17 mouse cellular contexts compared by ENCODE assay signal in the genomic region with DNA sequence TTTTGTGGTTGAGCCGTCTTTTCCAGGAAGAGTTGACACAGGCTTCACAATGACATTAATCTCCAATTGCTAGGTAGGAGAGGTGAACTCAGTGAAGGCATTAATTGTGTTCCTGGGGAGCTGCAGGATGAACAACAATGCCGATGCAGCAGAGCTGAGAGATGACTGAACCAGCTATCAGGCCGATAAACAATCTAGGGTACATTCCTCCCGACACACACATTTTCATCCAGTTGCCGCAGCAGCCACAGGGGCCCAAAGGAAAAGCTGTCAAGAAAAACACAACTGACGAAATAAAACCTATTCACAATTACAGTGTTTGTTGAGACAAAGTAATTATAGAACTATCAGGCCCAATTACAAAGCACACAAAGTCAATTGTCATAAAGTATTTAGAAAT.
DNase-seq lines count a peak whose midpoint lies in the region; ATAC-seq lines count a peak whose summit lies in the region.
"Had no signal": no experiment of that assay in that cellular context is flagged by ENCODE, and none has a peak within 500 bp of the region (broad histone marks: within the 10 kb centered on the region; RNA-seq: fewer than 3 reads in every experiment).

No protein-coding gene starts in this region.

- no peak overlapping the region for H3K4me3 ChIP-seq in intestine, embryonic 14.5 days (ENCODE audit: low read depth, low read length)
- H3K4me3 ChIP-seq in intestine, embryonic 15.5 days (replicated peaks) = no peak overlapping the region
- no peak overlapping the region for H3K4me3 ChIP-seq in hindbrain, embryonic 16.5 days (ENCODE audit: low read length)
- no peak overlapping the region for H3K4me3 ChIP-seq in midbrain, embryonic 15.5 days
- no peak overlapping the region for H3K4me3 ChIP-seq in forebrain, embryonic 12.5 days (replicated peaks)
- H3K4me3 ChIP-seq: heart, adult 2 months; heart, embryonic 15.5 days had no signal

- DNase-seq in intestine, embryonic 14.5 days (ENCODE audit: low spot score) = peak; percentile 48
- DNase-seq in liver = no peak
- DNase-seq in left cerebral cortex, postnatal 10 days (ENCODE audit: extremely low spot score in 1 of 2, low spot score in 2 of 2) = no peak
- DNase-seq: adrenal gland, postnatal 25 days; cerebellum, adult 9-10 months; gastrocnemius, postnatal 10 days; heart, adult 2 months; kidney, adult 9 months; kidney, postnatal 4 days; right cerebral cortex, adult 18-20 months had no signal

- WGBS in intestine, embryonic 14.5 days = 18% methylated on average over 6 of the region's 6 CpGs
- WGBS in intestine, embryonic 15.5 days = 21% methylated on average over 6 of the region's 6 CpGs
- 9% methylated on average over 6 of the region's 6 CpGs for WGBS in hindbrain, embryonic 16.5 days
- WGBS in midbrain, embryonic 15.5 days = 4% methylated on average over 6 of the region's 6 CpGs
- WGBS in forebrain, embryonic 12.5 days = 7% methylated on average over 6 of the region's 6 CpGs

- no peaks in the 10 kb centered on the region for H3K27me3 ChIP-seq in intestine, embryonic 14.5 days (replicated peaks; ENCODE audit: control insufficient read depth, insufficient read depth, low read length)
- no peaks in the 10 kb centered on the region for H3K27me3 ChIP-seq in intestine, embryonic 15.5 days (replicated peaks)
- H3K27me3 ChIP-seq in hindbrain, embryonic 16.5 days (replicated peaks; ENCODE audit: control insufficient read depth, insufficient read depth, low read length) = no peaks in the 10 kb centered on the region
- no peaks in the 10 kb centered on the region for H3K27me3 ChIP-seq in midbrain, embryonic 15.5 days (replicated peaks)
- no peaks in the 10 kb centered on the region for H3K27me3 ChIP-seq in forebrain, embryonic 12.5 days
- H3K27me3 ChIP-seq: heart, embryonic 15.5 days had no signal

- H3K4me2 ChIP-seq in intestine, embryonic 14.5 days (ENCODE audit: low read length) = no peak overlapping the region
- H3K4me2 ChIP-seq in intestine, embryonic 15.5 days (replicated peaks) = no peak overlapping the region
- H3K4me2 ChIP-seq in hindbrain, embryonic 16.5 days (ENCODE audit: low read length) = 0 out of 2 replicates have a peak overlapping the region, but pooled peaks have one; percentile 1
- H3K4me2 ChIP-seq in midbrain, embryonic 15.5 days = peak overlapping the region; percentile 15
- H3K4me2 ChIP-seq in forebrain, embryonic 12.5 days = no peak overlapping the region
- H3K4me2 ChIP-seq: heart, embryonic 15.5 days had no signal

- H3K9me3 ChIP-seq in intestine, embryonic 14.5 days (ENCODE audit: control insufficient read depth, low read length) = no peaks in the 10 kb centered on the region
- no peaks in the 10 kb centered on the region for H3K9me3 ChIP-seq in intestine, embryonic 15.5 days
- H3K9me3 ChIP-seq in hindbrain, embryonic 16.5 days (ENCODE audit: control insufficient read depth, low read length) = no peaks in the 10 kb centered on the region
- H3K9me3 ChIP-seq in midbrain, embryonic 15.5 days = no peaks in the 10 kb centered on the region
- no peaks in the 10 kb centered on the region for H3K9me3 ChIP-seq in forebrain, embryonic 12.5 days
- H3K9me3 ChIP-seq: heart, embryonic 15.5 days had no signal

- intact Hi-C loops in left cerebral cortex, postnatal 10 days (cut with DNase I) = no loop called here

- no peaks in the 10 kb centered on the region for H3K36me3 ChIP-seq in intestine, embryonic 14.5 days (ENCODE audit: control insufficient read depth, insufficient read depth, low read length)
- H3K36me3 ChIP-seq in intestine, embryonic 15.5 days = no peaks in the 10 kb centered on the region
- H3K36me3 ChIP-seq in hindbrain, embryonic 16.5 days (ENCODE audit: control insufficient read depth, insufficient read depth, low read length) = no peaks in the 10 kb centered on the region
- no peaks in the 10 kb centered on the region for H3K36me3 ChIP-seq in midbrain, embryonic 15.5 days (replicated peaks)
- no peaks in the 10 kb centered on the region for H3K36me3 ChIP-seq in forebrain, embryonic 12.5 days (replicated peaks)
- H3K36me3 ChIP-seq: heart, embryonic 15.5 days had no signal

- H3K27ac ChIP-seq in intestine, embryonic 14.5 days (ENCODE audit: low read depth) = no peak overlapping the region
- H3K27ac ChIP-seq in intestine, embryonic 15.5 days = no peak overlapping the region
- no peak overlapping the region for H3K27ac ChIP-seq in hindbrain, embryonic 16.5 days (ENCODE audit: low read depth, low read length)
- no peak overlapping the region for H3K27ac ChIP-seq in midbrain, embryonic 15.5 days
- H3K27ac ChIP-seq in forebrain, embryonic 12.5 days = no peak overlapping the region
- H3K27ac ChIP-seq: heart, adult 2 months; heart, embryonic 15.5 days had no signal

- ATAC-seq in intestine, embryonic 14.5 days (replicated peaks; ENCODE audit: low FRiP score, low TSS enrichment, low read depth) = no peak
- no peak for ATAC-seq in intestine, embryonic 15.5 days
- no peak for ATAC-seq in hindbrain, embryonic 16.5 days
- 0 out of 2 replicates have a peak, but pooled peaks have one; percentile 54 for ATAC-seq in midbrain, embryonic 15.5 days (replicated peaks)
- ATAC-seq in forebrain, embryonic 12.5 days (ENCODE audit: low FRiP score) = no peak
- ATAC-seq: activated CD4-positive, CD25-positive, alpha-beta regulatory T cell, adult 4 months; Patski had no signal

- no peaks in the 10 kb centered on the region for H3K4me1 ChIP-seq in intestine, embryonic 14.5 days (replicated peaks; ENCODE audit: control insufficient read depth, insufficient read depth, low read length)
- H3K4me1 ChIP-seq in intestine, embryonic 15.5 days (replicated peaks) = no peaks in the 10 kb centered on the region
- H3K4me1 ChIP-seq in hindbrain, embryonic 16.5 days (ENCODE audit: control insufficient read depth, insufficient read depth, low read depth, low read length) = no peaks in the 10 kb centered on the region
- H3K4me1 ChIP-seq in midbrain, embryonic 15.5 days = peaks cover 5% of the 10 kb centered on the region; the same call in 1 of the 2 replicates
- H3K4me1 ChIP-seq in forebrain, embryonic 12.5 days = peaks cover 6% of the 10 kb centered on the region; the same call in 1 of the 2 replicates
- H3K4me1 ChIP-seq: heart, embryonic 15.5 days had no signal

- no peak overlapping the region for H3K9ac ChIP-seq in intestine, embryonic 14.5 days (ENCODE audit: low read length)
- H3K9ac ChIP-seq in intestine, embryonic 15.5 days = no peak overlapping the region
- no peak overlapping the region for H3K9ac ChIP-seq in hindbrain, embryonic 16.5 days (ENCODE audit: low read depth, low read length)
- no peak overlapping the region for H3K9ac ChIP-seq in midbrain, embryonic 15.5 days
- no peak overlapping the region for H3K9ac ChIP-seq in forebrain, embryonic 12.5 days
- H3K9ac ChIP-seq: heart, embryonic 15.5 days had no signal

Comparison
In these comparisons a context has a peak if more than half of its experiments do, and no peak if none do; other contexts are left out.
1. H3K4me2 ChIP-seq: peak in hindbrain, embryonic 16.5 days (single experiment) and midbrain, embryonic 15.5 days (single experiment); none in intestine, embryonic 14.5 days (single experiment), intestine, embryonic 15.5 days (single experiment) and forebrain, embryonic 12.5 days (single experiment).